Comparison of ENCODE assay signal across 13 mouse cellular contexts in the genomic region with DNA sequence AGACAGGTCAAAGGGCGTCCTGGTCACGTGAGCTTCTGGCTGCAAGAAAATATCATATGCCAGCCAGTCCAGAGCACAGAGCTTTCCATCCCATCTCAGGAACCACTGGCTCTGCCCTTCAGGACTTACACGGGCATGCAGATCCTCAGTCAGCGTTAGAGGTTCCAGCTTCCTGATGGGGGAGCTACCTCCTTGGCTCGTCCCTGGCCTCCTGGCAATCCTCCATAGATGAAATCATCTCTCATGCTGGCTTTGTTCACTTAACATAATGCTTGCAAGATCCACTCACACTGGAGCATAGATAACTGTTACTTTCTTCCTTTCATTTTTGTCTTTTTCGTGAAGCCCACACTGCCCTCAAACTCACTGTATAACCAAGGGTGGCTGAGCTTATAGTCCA.
DNase-seq lines count a peak whose midpoint lies in the region; TF ChIP-seq lines count a peak whose summit lies in the region.
"Had no signal": no experiment of that assay in that cellular context is flagged by ENCODE, and none has a peak within 500 bp of the region (broad histone marks: within the 10 kb centered on the region; RNA-seq: fewer than 3 reads in every experiment).

No protein-coding gene starts in this region.

- H3K36me3 ChIP-seq in MEL (ENCODE audit: control insufficient read depth in 1 of 2, insufficient read depth in 2 of 2, low read length in 2 of 2) = peaks cover 0 to 33% of the 10 kb centered on the region in 2 experiments; a peak in 2 of 4 replicates
- H3K36me3 ChIP-seq: midbrain, embryonic 10.5 days had no signal

- TF ChIP-seq POLR2A in MEL (IDR thresholded peaks at IDR 0.05; ENCODE audit: control insufficient read depth in 1 of 2, insufficient read depth in 1 of 2, low read depth in 1 of 2, low read length in 2 of 2, poor library complexity in 1 of 2) = no peak

- no peak for TF ChIP-seq RAD21 in MEL (IDR thresholded peaks at IDR 0.05; ENCODE audit: low read depth, low read length)

- no peaks in the 10 kb centered on the region for H3K9me3 ChIP-seq in MEL (replicated peaks; ENCODE audit: insufficient read depth, low read length)
- H3K9me3 ChIP-seq: midbrain, embryonic 10.5 days; neural tube, embryonic 13.5 days had no signal

- TF ChIP-seq CTCF in MEL (IDR thresholded peaks at IDR 0.05 in 2 of 3, conservative IDR thresholded peaks at IDR 0.05 in 1 of 3; ENCODE audit: control insufficient read depth in 1 of 3, insufficient read depth in 1 of 3, low read depth in 2 of 3, low read length in 3 of 3, poor library complexity in 1 of 3, severe bottlenecking in 1 of 3) = no peak

- no peak for TF ChIP-seq EP300 in MEL (IDR thresholded peaks at IDR 0.05; ENCODE audit: low read depth in 1 of 2, low read length in 2 of 2)

- H3K27ac ChIP-seq in MEL (ENCODE audit: control insufficient read depth, low read depth, low read length) = no peak overlapping the region
- H3K27ac ChIP-seq: hindbrain, embryonic 14.5 days; midbrain, embryonic 10.5 days; neural tube, embryonic 13.5 days had no signal

- H3K27me3 ChIP-seq in MEL (ENCODE audit: control insufficient read depth in 1 of 2, insufficient read depth in 2 of 2, low read length in 2 of 2) = no peaks in the 10 kb centered on the region
- H3K27me3 ChIP-seq: neural tube, embryonic 13.5 days had no signal

- no peak overlapping the region for H3K9ac ChIP-seq in MEL (ENCODE audit: control insufficient read depth, low read depth, low read length, poor library complexity, severe bottlenecking)
- H3K9ac ChIP-seq: forebrain, postnatal 0 days; hindbrain, embryonic 14.5 days; neural tube, embryonic 13.5 days had no signal

- H3K4me3 ChIP-seq in MEL (ENCODE audit: control insufficient read depth in 1 of 2, insufficient read depth in 1 of 2, low read depth in 2 of 2, low read length in 2 of 2) = no peak overlapping the region
- H3K4me3 ChIP-seq: midbrain, embryonic 10.5 days; neural tube, embryonic 13.5 days had no signal

- DNase-seq in kidney, postnatal 14 days = peak; percentile 11
- DNase-seq in kidney, adult 18-20 months = no peak
- DNase-seq in MEL (ENCODE audit: low read depth, low spot score) (peak; percentile 18), adipocyte (ENCODE audit: low spot score) (peak; percentile 40)
- peak; percentile 48 for DNase-seq in cerebellum, postnatal 14 days
- DNase-seq in retina, embryonic 14.5 days (ENCODE audit: low spot score) = no peak
- DNase-seq in gastrocnemius, adult 18-20 months (ENCODE audit: low spot score) = no peak
- DNase-seq: forebrain, postnatal 0 days; gastrocnemius, postnatal 10 days; lung, postnatal 10 days had no signal

- no peaks in the 10 kb centered on the region for H3K4me1 ChIP-seq in MEL (ENCODE audit: control insufficient read depth in 1 of 2, insufficient read depth in 2 of 2, low read length in 2 of 2)
- H3K4me1 ChIP-seq: midbrain, embryonic 10.5 days; neural tube, embryonic 13.5 days had no signal

- H3K79me2 ChIP-seq in MEL (ENCODE audit: control insufficient read depth, insufficient read depth, low read length, poor library complexity) = peaks cover 4% of the 10 kb centered on the region; the same call in 1 of the 2 replicates

TF ChIP-seq in MEL, 35 proteins besides CTCF, POLR2A, EP300 and RAD21:
- TF ChIP-seq MAX (IDR thresholded peaks at IDR 0.05; ENCODE audit: low read length) = no peak
- TF ChIP-seq MXI1 (IDR thresholded peaks at IDR 0.05; ENCODE audit: low read depth, low read length) = no peak
- no peak for TF ChIP-seq MYC (IDR thresholded peaks at IDR 0.05; ENCODE audit: low read depth, low read length)
- TF ChIP-seq CHD1 (IDR thresholded peaks at IDR 0.05; ENCODE audit: low read depth, low read length) = no peak
- no peak for TF ChIP-seq MYB (IDR thresholded peaks at IDR 0.05; ENCODE audit: low read depth, low read length)
- TF ChIP-seq GABPA (IDR thresholded peaks at IDR 0.05; ENCODE audit: low read depth, low read length) = no peak
- no peak for TF ChIP-seq E2F4 (IDR thresholded peaks at IDR 0.05; ENCODE audit: borderline replicate concordance, low read depth, low read length)
- no peak for TF ChIP-seq NRF1 (IDR thresholded peaks at IDR 0.05; ENCODE audit: insufficient read depth, low read depth, low read length, poor library complexity, severe bottlenecking)
- no peak for TF ChIP-seq SMC3 (IDR thresholded peaks at IDR 0.05; ENCODE audit: low read depth, low read length)
- no peak for TF ChIP-seq MEF2A (IDR thresholded peaks at IDR 0.05; ENCODE audit: extremely low read depth, insufficient replicate concordance, low read depth, low read length, poor library complexity, severe bottlenecking)
- no peak for TF ChIP-seq ZC3H11A (IDR thresholded peaks at IDR 0.05; ENCODE audit: low read depth, low read length)
- no peak for TF ChIP-seq TAL1 (IDR thresholded peaks at IDR 0.05; ENCODE audit: low read length)
- TF ChIP-seq ETS1 (IDR thresholded peaks at IDR 0.05; ENCODE audit: low read depth, low read length) = no peak
- TF ChIP-seq RCOR1 (IDR thresholded peaks at IDR 0.05; ENCODE audit: low read depth, low read length) = no peak
- no peak for TF ChIP-seq POLR2AphosphoS5 (IDR thresholded peaks at IDR 0.05; ENCODE audit: borderline replicate concordance, low read depth, low read length)
- TF ChIP-seq ZNF384 (IDR thresholded peaks at IDR 0.05; ENCODE audit: low read depth, low read length) = no peak
- TF ChIP-seq USF2 (IDR thresholded peaks at IDR 0.05; ENCODE audit: borderline replicate concordance in 1 of 2, insufficient read depth in 1 of 2, low read depth in 1 of 2, low read length in 2 of 2) = no peak
- TF ChIP-seq POLR2AphosphoS2 (IDR thresholded peaks at IDR 0.05; ENCODE audit: low read length) = no peak
- no peak for TF ChIP-seq JUND (IDR thresholded peaks at IDR 0.05; ENCODE audit: low read depth, low read length)
- TF ChIP-seq KAT2A (conservative IDR thresholded peaks at IDR 0.05; ENCODE audit: low read depth, low read length) = no peak

Comparison
In these comparisons a context has a peak if more than half of its experiments do, and no peak if none do; other contexts are left out.
1. DNase-seq: peak in kidney, postnatal 14 days (single experiment), MEL (single experiment), adipocyte (single experiment) and cerebellum, postnatal 14 days (2 of 2); none in kidney, adult 18-20 months (single experiment), retina, embryonic 14.5 days (single experiment) and gastrocnemius, adult 18-20 months (single experiment).